Comparison of ENCODE assay signal across 8 mouse cellular contexts in the genomic region with DNA sequence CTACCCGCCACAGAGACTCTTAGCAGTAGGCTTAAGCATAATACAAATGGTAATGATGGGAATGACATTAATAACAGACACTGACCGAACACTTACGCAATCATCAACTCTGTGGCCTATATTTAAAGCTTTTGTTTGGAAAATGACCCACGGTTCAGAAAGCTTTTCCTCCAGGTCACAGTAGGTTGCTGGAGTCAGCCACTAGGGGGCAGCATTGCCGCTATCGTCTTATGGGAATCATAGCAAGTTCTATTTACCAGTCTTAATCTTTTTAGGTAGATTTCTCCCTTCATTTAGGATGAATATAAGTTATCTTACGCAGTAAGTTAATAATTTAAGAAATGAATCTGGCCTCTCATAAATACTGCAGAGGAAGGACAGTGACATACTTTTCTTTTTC.
A peak's percentile ranks its signal among the peaks of the same experiment; 100 is the strongest.
DNase-seq lines count a peak whose midpoint lies in the region; ATAC-seq and TF ChIP-seq lines count a peak whose summit lies in the region.

No protein-coding gene starts in this region.

- no peak overlapping the region for H3K27ac ChIP-seq in liver, embryonic 12.5 days
- H3K27ac ChIP-seq in liver, embryonic 14.5 days = no peak overlapping the region

- no peaks in the 10 kb centered on the region for H3K36me3 ChIP-seq in liver, embryonic 12.5 days
- no peaks in the 10 kb centered on the region for H3K36me3 ChIP-seq in liver, embryonic 14.5 days (replicated peaks; ENCODE audit: control insufficient read depth, insufficient read depth, low read depth)

- H3K9ac ChIP-seq in liver, embryonic 12.5 days = no peak overlapping the region
- H3K9ac ChIP-seq in liver, embryonic 14.5 days (replicated peaks) = no peak overlapping the region

- H3K4me3 ChIP-seq in liver, embryonic 12.5 days = no peak overlapping the region
- H3K4me3 ChIP-seq in liver, embryonic 14.5 days (ENCODE audit: insufficient read depth in 1 of 2, low read depth in 2 of 2, low read length in 2 of 2) = no peak overlapping the region

- H3K9me3 ChIP-seq in liver, embryonic 12.5 days (replicated peaks) = no peaks in the 10 kb centered on the region
- H3K9me3 ChIP-seq in liver, embryonic 14.5 days (ENCODE audit: control insufficient read depth, low read length) = no peaks in the 10 kb centered on the region

- DNase-seq in liver = peak; percentile 76
- DNase-seq in adrenal gland, adult 2 months = peak; percentile 58
- peak; percentile 90 for DNase-seq in embryo, embryonic 10.5 days (ENCODE audit: low spot score)
- DNase-seq in kidney, adult 9 months = peak; percentile 63
- peak; percentile 27 to 31 (median 28) for DNase-seq in liver, embryonic 14.5 days (ENCODE audit: low read depth in 3 of 3, low spot score in 3 of 3)
- DNase-seq in spleen, adult 12 weeks (ENCODE audit: low spot score) = peak; percentile 2

- peak; percentile 78 for TF ChIP-seq CTCF in liver, embryonic 14.5 days (IDR thresholded peaks at IDR 0.05; ENCODE audit: low read depth)

- TF ChIP-seq EP300 in liver, embryonic 14.5 days (IDR thresholded peaks at IDR 0.05; ENCODE audit: low read depth) = no peak

- H3K4me2 ChIP-seq in liver, embryonic 12.5 days = no peak overlapping the region
- H3K4me2 ChIP-seq in liver, embryonic 14.5 days (ENCODE audit: low read depth) = no peak overlapping the region

- no peaks in the 10 kb centered on the region for H3K27me3 ChIP-seq in liver, embryonic 12.5 days (replicated peaks)
- no peaks in the 10 kb centered on the region for H3K27me3 ChIP-seq in liver, embryonic 14.5 days (ENCODE audit: control insufficient read depth, insufficient read depth, low read length)

- no peak for ATAC-seq in liver, embryonic 12.5 days
- ATAC-seq in liver, embryonic 14.5 days (ENCODE audit: insufficient read depth) = no peak
- no peak for ATAC-seq in granulocyte monocyte progenitor cell, adult 5-6 weeks (replicated peaks; ENCODE audit: poor library complexity, severe bottlenecking)

- WGBS in liver, embryonic 12.5 days (ENCODE audit: insufficient replicate concordance) = 15% methylated on average over 7 of the region's 7 CpGs
- WGBS in liver, embryonic 14.5 days (ENCODE audit: insufficient replicate concordance) = 14% methylated on average over 7 of the region's 7 CpGs

- H3K4me1 ChIP-seq in liver, embryonic 12.5 days = no peaks in the 10 kb centered on the region
- no peaks in the 10 kb centered on the region for H3K4me1 ChIP-seq in liver, embryonic 14.5 days (replicated peaks; ENCODE audit: control insufficient read depth in 2 of 2, insufficient read depth in 2 of 2, low read length in 1 of 2)

Comparison
In these comparisons a context has a peak if more than half of its experiments do, and no peak if none do; other contexts are left out.
1. DNase-seq: peak in every context shown above with its lines; median percentile 90 in embryo, embryonic 10.5 days; 76 in liver; 63 in kidney, adult 9 months; 58 in adrenal gland, adult 2 months; 28 in liver, embryonic 14.5 days; 2 in spleen, adult 12 weeks.